Mouse (Mus musculus): ENCODE measurements around the gene Prss22. TPM values are rescaled to one million over a fixed set of nuclear protein-coding genes. Genes with fewer than 3 reads are reported as not detected.
A peak's percentile ranks its signal among the peaks of the same experiment; 100 is the strongest.
"Not testable (repeated sequence)": the region's sequence is repeated elsewhere in the genome, so short reads cannot be mapped to it uniquely, and the experiment has no call there.

The Prss22 gene
- polyA plus RNA-seq, 1 experiment from 2014 or later = 0.12 TPM

DNA sequence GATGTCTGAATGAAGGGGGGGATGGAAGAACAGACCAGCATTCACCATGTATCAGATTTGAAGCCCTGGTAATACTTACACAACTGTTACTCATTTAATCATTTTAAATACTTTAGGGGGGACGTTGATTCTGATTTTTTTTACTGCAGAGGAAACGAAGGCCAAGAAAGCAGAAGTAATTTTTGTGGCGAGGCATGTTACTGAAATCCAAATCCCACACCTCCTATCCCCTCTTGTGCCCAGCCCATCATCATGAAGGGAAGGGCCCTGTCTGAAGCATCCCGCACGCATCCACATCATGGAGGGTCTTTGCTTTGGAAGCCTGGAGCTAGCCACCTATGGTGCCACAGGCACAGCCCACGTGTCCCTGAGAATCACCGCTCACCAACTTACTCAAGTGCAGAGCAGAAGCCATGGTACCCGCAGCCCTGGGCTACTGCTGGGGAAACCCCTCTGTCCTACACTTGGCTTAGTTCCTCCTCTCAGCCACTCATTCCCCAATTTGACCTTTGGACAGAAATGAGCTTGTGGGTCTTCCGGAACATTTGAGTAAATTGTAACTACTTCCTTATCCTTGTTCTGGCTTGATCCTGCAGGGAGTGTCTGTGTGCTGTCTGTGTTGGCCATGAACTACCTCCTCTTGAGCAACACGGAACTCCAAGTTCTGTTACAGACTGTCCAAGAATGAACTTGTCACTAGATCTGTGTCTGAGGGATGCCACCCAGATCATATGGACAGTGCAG is 31.1 kb downstream of the Prss22 start:
- WGBS = 84% methylated on average over 10 of the region's 10 CpGs
- no peaks in the 10 kb centered on the region for H3K36me3 ChIP-seq
- no peak overlapping the region for H3K4me3 ChIP-seq (replicated peaks)
- no peak overlapping the region for H3K27ac ChIP-seq
- no peaks in the 10 kb centered on the region for H3K27me3 ChIP-seq
- no peak overlapping the region for H3K4me2 ChIP-seq (replicated peaks)
- no peaks in the 10 kb centered on the region for H3K9me3 ChIP-seq
- ATAC-seq = no peak
- peaks cover 7% of the 10 kb centered on the region for H3K4me1 ChIP-seq (replicated peaks)
- H3K9ac ChIP-seq (replicated peaks) = no peak overlapping the region

DNA sequence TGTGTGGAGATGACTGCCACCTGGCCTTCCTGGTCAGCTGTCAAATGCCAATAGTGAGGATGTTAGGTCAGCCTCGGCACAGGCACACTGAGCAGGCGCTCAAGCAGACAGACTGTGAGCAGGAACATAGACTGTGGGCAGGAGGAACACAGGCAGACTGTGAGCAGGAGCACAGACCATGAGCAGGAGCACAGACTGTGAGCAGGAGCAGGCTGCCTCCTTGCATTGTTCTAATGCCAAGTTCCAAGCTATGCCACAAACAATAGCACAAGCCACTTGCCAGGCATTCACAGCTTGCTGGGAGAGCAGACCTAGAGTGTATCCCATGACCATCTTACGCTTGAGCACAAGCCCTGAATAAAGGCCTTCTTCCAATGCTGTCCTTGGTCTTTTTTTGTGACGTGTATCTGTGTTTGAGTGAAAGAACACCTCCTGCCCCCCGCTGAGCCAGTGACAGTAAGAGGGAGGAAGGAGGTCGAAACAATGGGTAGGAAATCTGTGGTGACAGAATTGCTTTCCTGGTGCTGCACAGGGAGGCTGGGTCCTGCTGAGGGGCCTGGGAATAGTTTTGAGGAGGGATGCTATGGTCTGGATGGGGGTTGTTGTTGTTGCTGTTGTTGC is 32.0 kb downstream of the Prss22 start:
- Histone ChIP-seq H3K9me3 (no peaks in the 10 kb centered on the region), H3K4me1 (replicated peaks) (peaks cover 7% of the 10 kb centered on the region), H3K4me3 (replicated peaks) (no peak overlapping the region), H3K27ac (no peak overlapping the region), H3K36me3 (no peaks in the 10 kb centered on the region), H3K9ac (replicated peaks) (no peak overlapping the region), H3K4me2 (replicated peaks) (no peak overlapping the region), H3K27me3 (no peaks in the 10 kb centered on the region)
- ATAC-seq = peak; percentile 60; the same call in 1 of the 2 replicates
- WGBS = 28% methylated on average over 6 of the region's 6 CpGs

DNA sequence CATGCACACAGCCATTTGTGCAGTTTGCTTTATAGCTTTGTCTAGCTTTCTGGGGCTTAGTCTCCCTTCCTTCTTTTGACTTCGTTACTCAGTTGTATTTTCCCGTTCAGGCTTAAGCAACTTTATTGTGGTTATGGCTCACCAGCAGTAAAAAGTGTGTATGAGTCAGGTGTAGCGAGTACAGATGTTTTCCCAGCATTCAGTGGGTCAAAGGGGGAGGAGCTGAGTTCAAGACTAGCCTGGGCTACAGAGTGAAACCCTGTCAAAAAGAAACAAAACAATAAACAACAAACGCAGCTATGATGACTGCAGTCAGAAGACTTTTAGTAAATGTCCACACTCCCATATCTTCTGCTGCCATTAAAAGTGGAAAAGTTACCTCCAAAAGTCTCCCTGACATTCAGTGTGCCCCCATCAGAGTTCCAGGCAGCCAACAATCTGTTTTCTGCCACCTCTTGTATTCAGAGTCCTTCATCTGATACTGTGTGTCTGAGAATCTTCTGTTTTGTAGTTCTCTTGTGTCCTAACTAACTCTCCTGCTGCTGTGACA is 36.3 kb downstream of the Prss22 start:
- H3K27ac ChIP-seq = no peak overlapping the region
- 54% methylated on average over 4 of the region's 4 CpGs for WGBS
- H3K9me3 ChIP-seq = no peaks in the 10 kb centered on the region
- H3K27me3 ChIP-seq = no peaks in the 10 kb centered on the region
- H3K4me2 ChIP-seq (replicated peaks) = no peak overlapping the region
- H3K4me1 ChIP-seq (replicated peaks) = peaks cover 11% of the 10 kb centered on the region
- H3K4me3 ChIP-seq (replicated peaks) = no peak overlapping the region
- H3K9ac ChIP-seq (replicated peaks) = no peak overlapping the region
- no peaks in the 10 kb centered on the region for H3K36me3 ChIP-seq
- no peak for ATAC-seq

DNA sequence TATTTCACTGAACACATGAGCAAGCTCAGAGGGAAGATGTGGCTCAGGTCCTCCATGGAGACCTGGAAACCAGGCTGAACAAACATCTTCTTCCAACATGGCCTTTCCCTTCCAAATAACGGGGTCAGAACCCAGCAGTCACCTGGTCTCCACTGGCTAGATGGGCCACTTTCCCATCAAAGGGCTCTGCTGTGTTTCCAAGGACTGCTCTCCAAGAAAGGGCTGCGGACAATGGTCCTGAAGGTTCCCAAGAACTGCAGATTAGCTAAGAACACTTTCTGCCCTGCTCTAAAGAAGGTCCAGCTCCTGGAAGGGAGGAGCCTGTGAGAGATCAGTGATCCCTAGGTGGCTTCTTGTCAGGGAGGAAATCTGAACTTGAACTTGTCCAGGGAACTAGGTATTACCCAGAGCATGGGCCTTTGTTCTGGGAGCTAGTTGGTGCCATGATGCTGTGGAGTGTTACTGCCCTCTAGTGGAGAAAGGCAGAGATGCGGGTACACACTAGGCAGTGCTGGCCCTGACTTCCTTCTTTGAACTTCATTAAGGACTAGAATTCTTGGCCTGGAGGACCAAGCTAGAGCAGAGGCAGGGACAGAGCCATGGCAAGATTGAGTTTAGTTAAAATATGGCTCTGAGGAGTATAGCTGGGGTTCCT is 37.7 kb downstream of the Prss22 start:
- ATAC-seq = peak; percentile 96
- no peak overlapping the region for H3K4me3 ChIP-seq (replicated peaks)
- 0 out of 2 replicates have a peak, but pooled peaks cover 4% of the 10 kb centered on the region for H3K4me1 ChIP-seq (replicated peaks)
- no peak overlapping the region for H3K4me2 ChIP-seq (replicated peaks)
- H3K27me3 ChIP-seq = no peaks in the 10 kb centered on the region
- WGBS = 33% methylated on average over 3 of the region's 3 CpGs
- H3K9me3 ChIP-seq = no peaks in the 10 kb centered on the region
- peak overlapping the region; percentile 19; the same call in 1 of the 2 replicates for H3K27ac ChIP-seq
- no peaks in the 10 kb centered on the region for H3K36me3 ChIP-seq
- H3K9ac ChIP-seq (replicated peaks) = no peak overlapping the region

DNA sequence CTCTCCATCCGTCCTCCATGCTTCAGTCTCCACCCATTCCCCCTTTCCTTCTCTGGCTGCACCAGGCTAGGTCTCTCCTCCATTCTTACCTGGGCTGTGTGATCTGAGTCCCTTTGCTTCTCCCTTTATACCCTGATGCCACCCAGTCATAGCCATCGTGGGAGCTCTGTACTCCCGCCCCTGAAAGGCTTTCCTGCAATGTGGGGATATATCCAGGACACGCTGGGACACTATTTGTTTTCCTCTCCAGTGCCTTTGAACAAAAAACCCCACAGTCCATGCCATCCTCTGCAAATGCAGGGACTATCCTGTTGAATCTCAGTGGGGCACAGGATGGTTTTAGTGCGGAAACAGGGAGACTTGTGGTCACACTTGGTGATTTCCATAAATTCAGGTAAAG is 42.7 kb downstream of the Prss22 start, which contains the start of gene Sbpl:
Sbpl (minus strand) TSS at position 101 of the 400 bp plus-strand sequence.
- no peak for ATAC-seq
- no peak within 1 kb of the TSS for H3K4me3 ChIP-seq (replicated peaks)
- no peaks in the 10 kb centered on the region for H3K9me3 ChIP-seq
- 0 out of 2 replicates have a peak, but pooled peaks cover 4% of the 10 kb centered on the region for H3K4me1 ChIP-seq (replicated peaks)
- no peak within 1 kb of the TSS for H3K9ac ChIP-seq (replicated peaks)
- H3K4me2 ChIP-seq (replicated peaks) = no peak within 1 kb of the TSS
- no peak within 1 kb of the TSS for H3K27ac ChIP-seq
- H3K27me3 ChIP-seq = no peaks in the 10 kb centered on the region
- H3K36me3 ChIP-seq = no peaks in the 10 kb centered on the region
- WGBS = 81% methylated on average over 5 of the region's 5 CpGs

DNA sequence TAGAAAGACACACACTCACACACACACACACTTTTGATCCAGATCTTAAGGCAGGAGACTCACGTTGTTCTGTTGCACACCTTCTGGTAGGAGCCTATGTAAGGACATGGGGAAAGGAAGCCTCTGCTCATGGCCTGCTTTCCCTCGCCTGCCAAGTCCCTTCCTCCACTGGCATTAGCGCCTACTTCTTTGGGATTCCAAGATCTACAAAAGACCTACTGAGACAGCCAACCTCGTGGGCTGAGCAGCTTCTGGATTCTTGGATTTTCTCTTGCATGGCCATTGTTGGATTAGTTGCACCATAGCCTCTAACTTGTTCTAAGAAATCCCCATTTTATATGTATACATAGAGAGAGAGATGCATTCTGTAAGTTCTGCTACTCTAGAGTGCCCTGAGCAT is 47.1 kb downstream of the Prss22 start:
- not testable (repeated sequence) for ATAC-seq; H3K9me3 ChIP-seq; H3K9ac ChIP-seq (replicated peaks); H3K4me1 ChIP-seq (replicated peaks); H3K4me2 ChIP-seq (replicated peaks); H3K4me3 ChIP-seq (replicated peaks); H3K36me3 ChIP-seq; H3K27me3 ChIP-seq; H3K27ac ChIP-seq
- 74% methylated on average over 4 of the region's 4 CpGs for WGBS

DNA sequence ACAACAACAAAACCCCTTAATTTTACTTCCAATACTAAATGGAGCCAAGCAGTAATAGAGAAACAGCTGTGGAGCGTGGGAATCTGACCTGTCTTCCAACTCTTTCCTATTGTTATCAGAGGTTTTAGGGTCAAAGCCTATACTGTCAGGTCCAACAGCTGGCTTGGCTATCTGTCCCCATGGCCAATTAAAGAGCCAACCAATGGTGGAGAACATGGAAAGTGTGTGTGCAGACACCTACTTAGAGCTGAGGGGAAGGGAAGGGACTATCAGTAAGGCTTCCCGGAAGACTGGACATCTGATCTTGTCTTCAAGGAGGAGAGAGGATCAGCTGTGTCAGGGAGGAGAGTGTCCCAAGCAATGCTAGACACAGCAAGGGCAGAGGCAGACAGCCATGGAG is 48.8 kb downstream of the Prss22 start:
- H3K4me3 ChIP-seq (replicated peaks) = no peak overlapping the region
- no peaks in the 10 kb centered on the region for H3K4me1 ChIP-seq (replicated peaks)
- no peak overlapping the region for H3K9ac ChIP-seq (replicated peaks)
- no peaks in the 10 kb centered on the region for H3K27me3 ChIP-seq
- no peak overlapping the region for H3K4me2 ChIP-seq (replicated peaks)
- no peak overlapping the region for H3K27ac ChIP-seq
- WGBS = 82% methylated on average over 2 of the region's 2 CpGs
- no peaks in the 10 kb centered on the region for H3K9me3 ChIP-seq
- ATAC-seq = no peak
- H3K36me3 ChIP-seq = no peaks in the 10 kb centered on the region

DNA sequence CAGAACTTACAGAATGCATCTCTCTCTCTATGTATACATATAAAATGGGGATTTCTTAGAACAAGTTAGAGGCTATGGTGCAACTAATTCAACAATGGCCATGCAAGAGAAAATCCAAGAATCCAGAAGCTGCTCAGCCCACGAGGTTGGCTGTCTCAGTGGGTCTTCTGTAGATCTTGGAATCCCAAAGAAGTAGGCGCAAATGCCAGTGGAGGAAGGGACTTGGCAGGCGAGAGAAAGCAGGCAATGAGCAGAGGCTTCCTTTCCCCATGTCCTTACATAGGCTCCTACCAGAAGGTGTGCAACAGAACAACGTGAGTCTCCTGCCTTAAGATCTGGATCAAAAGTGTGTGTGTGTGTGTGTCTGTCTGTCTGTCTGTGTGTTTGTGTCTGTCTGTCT is 50.4 kb downstream of the Prss22 start:
- not testable (repeated sequence) for H3K9me3 ChIP-seq; H3K4me3 ChIP-seq (replicated peaks); H3K4me1 ChIP-seq (replicated peaks); H3K36me3 ChIP-seq; H3K27ac ChIP-seq; ATAC-seq; H3K4me2 ChIP-seq (replicated peaks); H3K9ac ChIP-seq (replicated peaks); H3K27me3 ChIP-seq
- WGBS = 84% methylated on average over 4 of the region's 4 CpGs

Small RNA genes lying within 50 kb of the gene (microRNA-seq; reads per million reads assigned to microRNA genes)
- not detected for gene Gm27700

Other genes with a start within 250 kb of the Prss22 start
- 238 and 243 TPM in 2 replicates for gene Flywch1, start 226.5 kb downstream of the Prss22 start, polyA plus RNA-seq (2015; fragmentation: Nextera tagmentation; extraction: Ambion mirVana)
- 63.9 and 70.5 TPM in 2 replicates for gene Flywch2, start 212.0 kb downstream of the Prss22 start, polyA plus RNA-seq (2015; fragmentation: Nextera tagmentation; extraction: Ambion mirVana)
- gene Srrm2, start 207.6 kb downstream of the Prss22 start, polyA plus RNA-seq (2015; fragmentation: Nextera tagmentation; extraction: Ambion mirVana) = 639 and 664 TPM in 2 replicates
- gene Elob, start 169.0 kb downstream of the Prss22 start, polyA plus RNA-seq (2015; fragmentation: Nextera tagmentation; extraction: Ambion mirVana) = 1,286 and 1,324 TPM in 2 replicates
- 0.30 and 0.36 TPM in 2 replicates for gene Prss33, start 162.0 kb downstream of the Prss22 start, polyA plus RNA-seq (2015; fragmentation: Nextera tagmentation; extraction: Ambion mirVana)
- not detected in 2 replicates for gene Prss32, start 154.2 kb downstream of the Prss22 start, polyA plus RNA-seq (2015; fragmentation: Nextera tagmentation; extraction: Ambion mirVana)
- 0.94 and 1.5 TPM in 2 replicates for gene Prss41, start 153.9 kb downstream of the Prss22 start, polyA plus RNA-seq (2015; fragmentation: Nextera tagmentation; extraction: Ambion mirVana)
- gene Prss21, start 130.0 kb downstream of the Prss22 start, polyA plus RNA-seq (2015; fragmentation: Nextera tagmentation; extraction: Ambion mirVana) = not detected in 2 replicates
- gene Dcpp1, start 117.2 kb downstream of the Prss22 start, polyA plus RNA-seq (2015; fragmentation: Nextera tagmentation; extraction: Ambion mirVana) = not detected in 2 replicates
- not detected in 2 replicates for gene Dcpp2, start 117.2 kb downstream of the Prss22 start, polyA plus RNA-seq (2015; fragmentation: Nextera tagmentation; extraction: Ambion mirVana)
- not detected in 2 replicates for gene Dcpp3, start 80.6 kb downstream of the Prss22 start, polyA plus RNA-seq (2015; fragmentation: Nextera tagmentation; extraction: Ambion mirVana)
- not detected in 2 replicates for gene Sbp, start 56.4 kb downstream of the Prss22 start, polyA plus RNA-seq (2015; fragmentation: Nextera tagmentation; extraction: Ambion mirVana)
- not detected in 2 replicates for gene Sbpl, start 42.8 kb downstream of the Prss22 start, polyA plus RNA-seq (2015; fragmentation: Nextera tagmentation; extraction: Ambion mirVana)
- gene Prss30, start 17.5 kb downstream of the Prss22 start, polyA plus RNA-seq (2015; fragmentation: Nextera tagmentation; extraction: Ambion mirVana) = not detected in 2 replicates
- gene Prss27, start 40.0 kb upstream of the Prss22 start, polyA plus RNA-seq (2015; fragmentation: Nextera tagmentation; extraction: Ambion mirVana) = 0.32 and 0.54 TPM in 2 replicates
- gene Kctd5, start 75.4 kb upstream of the Prss22 start, polyA plus RNA-seq (2015; fragmentation: Nextera tagmentation; extraction: Ambion mirVana) = 80.9 and 81.5 TPM in 2 replicates
- 63.1 and 67.9 TPM in 2 replicates for gene Pdpk1, start 152.8 kb upstream of the Prss22 start, polyA plus RNA-seq (2015; fragmentation: Nextera tagmentation; extraction: Ambion mirVana)
- 32.9 and 35.6 TPM in 2 replicates for gene Amdhd2, start 165.7 kb upstream of the Prss22 start, polyA plus RNA-seq (2015; fragmentation: Nextera tagmentation; extraction: Ambion mirVana)
- 843 and 851 TPM in 2 replicates for gene Atp6v0c, start 171.6 kb upstream of the Prss22 start, polyA plus RNA-seq (2015; fragmentation: Nextera tagmentation; extraction: Ambion mirVana)
- gene Tbc1d24, start 207.5 kb upstream of the Prss22 start, polyA plus RNA-seq (2015; fragmentation: Nextera tagmentation; extraction: Ambion mirVana) = 19.2 and 20.4 TPM in 2 replicates
- gene Ntn3, start 211.4 kb upstream of the Prss22 start, polyA plus RNA-seq (2015; fragmentation: Nextera tagmentation; extraction: Ambion mirVana) = 3.3 and 4.6 TPM in 2 replicates
- gene Tedc2, start 222.8 kb upstream of the Prss22 start, polyA plus RNA-seq (2015; fragmentation: Nextera tagmentation; extraction: Ambion mirVana) = 13.9 and 14.4 TPM in 2 replicates